Mouse (Mus musculus): ENCODE measurements around the gene Cks2.

The Cks2 gene

GRCm38 (mm10) chr13:51681634-51682033 lies 36.6 kb downstream of the Cks2 start:
- DNase-seq = no peak

GRCm38 (mm10) chr13:51685290-51685966 lies 40.4 kb downstream of the Cks2 start:
- no peak for DNase-seq

- DNase-seq = no peak
Observed at GRCm38 (mm10) chr13:51686966-51687365, 41.9 kb downstream of the Cks2 start.

- DNase-seq = no peak
Observed at GRCm38 (mm10) chr13:51688688-51689087, 43.7 kb downstream of the Cks2 start.

- DNase-seq = no peak
Observed at GRCm38 (mm10) chr13:51696481-51696880, 51.4 kb downstream of the Cks2 start.

- DNase-seq = no peak
Observed at GRCm38 (mm10) chr13:51697455-51697854, 52.4 kb downstream of the Cks2 start.

- DNase-seq = no peak
Observed at GRCm38 (mm10) chr13:51697897-51698296, 52.9 kb downstream of the Cks2 start.

- DNase-seq = no peak
Observed at GRCm38 (mm10) chr13:51698318-51698717, 53.3 kb downstream of the Cks2 start.

Data from right cerebral cortex, postnatal 25 days (tissue).